Mouse (Mus musculus): Measurements from ENCODE around the gene Icam1.

GRCm38 (mm10) chr9:21072641-21073040 is 56.9 kb downstream of the Icam1 start:
- TF ChIP-seq POLR2A (IDR thresholded peaks at IDR 0.05; ENCODE audit: low read depth, low read length) (no peak), CTCF (IDR thresholded peaks at IDR 0.05; ENCODE audit: borderline replicate concordance, insufficient read depth, low read length) (no peak)
